Mouse (Mus musculus) liver, embryonic 15.5 days (tissue): ENCODE measurements around the gene Aqp3. TPM values are rescaled to one million over a fixed set of nuclear protein-coding genes. Genes with fewer than 3 reads are reported as not detected.
A peak's percentile ranks its signal among the peaks of the same experiment; 100 is the strongest.

Source experiments
- ATAC-seq: fragments of 200-750 bp; cut with Nextera tagmentation; 2 replicates; pipeline ENCODE4 v1.8.0; 2017; ENCODE audit warnings: moderate number of reproducible peaks, mild to moderate bottlenecking, moderate library complexity; ENCODE audit not compliant: insufficient read depth
- H3K27ac ChIP-seq: fragments of 300-500 bp; sonication (generic); replicated peaks from 2 replicates; pipeline ENCODE4 v1.5.1; 2015; ENCODE audit warnings: mild to moderate bottlenecking, inconsistent platforms
- H3K27me3 ChIP-seq: fragments of 300-500 bp; sonication (generic); 2 replicates; pipeline ENCODE4 v1.6.1; 2015; ENCODE audit warnings: mild to moderate bottlenecking, inconsistent platforms
- H3K36me3 ChIP-seq: fragments of 300-500 bp; sonication (generic); replicated peaks from 2 replicates; pipeline ENCODE4 v1.6.1; 2015; ENCODE audit warnings: moderate library complexity, mild to moderate bottlenecking, inconsistent platforms
- H3K4me1 ChIP-seq: fragments of 300-500 bp; sonication (generic); replicated peaks from 2 replicates; pipeline ENCODE4 v1.6.1; 2015; ENCODE audit warnings: inconsistent platforms
- H3K4me2 ChIP-seq: fragments of 300-500 bp; sonication (generic); 2 replicates; pipeline ENCODE4 v1.6.1; 2015; ENCODE audit warnings: moderate library complexity, mild to moderate bottlenecking, inconsistent platforms
- H3K4me3 ChIP-seq: fragments of 300-500 bp; sonication (generic); replicated peaks from 2 replicates; pipeline ENCODE4 v1.5.1; 2015; ENCODE audit warnings: mild to moderate bottlenecking, inconsistent platforms
- H3K9ac ChIP-seq: fragments of 300-500 bp; sonication (generic); 2 replicates; pipeline ENCODE4 v1.6.1; 2015; ENCODE audit warnings: moderate library complexity, mild to moderate bottlenecking, inconsistent platforms
- H3K9me3 ChIP-seq: fragments of 300-500 bp; sonication (generic); replicated peaks from 2 replicates; pipeline ENCODE4 v1.6.1; 2016; ENCODE audit warnings: inconsistent platforms
- WGBS: fragments of 180-500 bp; shearing (Covaris S2); methylation state at CpG from one replicate; pipeline ENCODE4 v1.1.7; 2015; ENCODE audit warnings: mixed read lengths; ENCODE audit not compliant: insufficient replicate concordance; 5-methylcytosine and 5-hydroxymethylcytosine counted together
- polyA plus RNA-seq: library from polyadenylated mRNA; unstranded; fragments of >200 nt; fragmentation: Nextera tagmentation; extraction: Ambion mirVana; gene quantifications from 2 replicates; pipeline ENCODE4 v1.2.1, GENCODE M21; 2015

The Aqp3 gene
- polyA plus RNA-seq, 1 experiment from 2014 or later = 12.8 TPM

GRCm38 (mm10) chr4:41100986-41101385 lies 3.0 kb upstream of the Aqp3 start:
- Histone ChIP-seq H3K4me2 (no peak overlapping the region), H3K27ac (no peak overlapping the region), H3K4me3 (no peak overlapping the region), H3K9ac (no peak overlapping the region), H3K36me3 (no peaks in the 10 kb centered on the region), H3K4me1 (peaks cover 29% of the 10 kb centered on the region), H3K9me3 (no peaks in the 10 kb centered on the region), H3K27me3 (peaks cover 60% of the 10 kb centered on the region)
- 33% methylated on average over 1 of the region's 1 CpGs for WGBS
- no peak for ATAC-seq

DNA sequence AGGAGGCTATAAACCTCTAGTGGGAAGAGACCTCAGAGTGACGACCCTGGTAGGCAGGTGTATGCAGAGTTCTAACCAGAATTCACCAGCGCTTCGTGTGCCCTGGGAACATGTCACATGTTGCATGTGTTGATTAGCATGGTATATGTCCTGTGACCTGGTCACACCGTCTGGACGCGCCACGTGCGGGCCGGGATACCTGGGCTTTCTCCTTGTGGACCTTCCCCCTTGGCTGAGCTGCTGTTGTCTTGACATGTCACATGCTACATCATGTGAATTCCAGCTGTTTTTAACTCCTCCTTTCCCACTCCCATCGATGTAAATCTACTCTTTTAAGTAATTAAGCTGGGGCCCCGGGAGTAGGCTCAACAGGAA lies 581 bp upstream of the Aqp3 start:
- H3K4me1 ChIP-seq = peaks cover 50% of the 10 kb centered on the region
- no peak for ATAC-seq
- peaks cover 60% of the 10 kb centered on the region for H3K27me3 ChIP-seq
- WGBS = 23% methylated on average over 11 of the region's 11 CpGs
- no peak overlapping the region for H3K9ac ChIP-seq
- no peak overlapping the region for H3K27ac ChIP-seq
- no peaks in the 10 kb centered on the region for H3K9me3 ChIP-seq
- H3K4me2 ChIP-seq = peak overlapping the region; percentile 84
- peaks cover 15% of the 10 kb centered on the region for H3K36me3 ChIP-seq
- peak overlapping the region; percentile 61 for H3K4me3 ChIP-seq

DNA sequence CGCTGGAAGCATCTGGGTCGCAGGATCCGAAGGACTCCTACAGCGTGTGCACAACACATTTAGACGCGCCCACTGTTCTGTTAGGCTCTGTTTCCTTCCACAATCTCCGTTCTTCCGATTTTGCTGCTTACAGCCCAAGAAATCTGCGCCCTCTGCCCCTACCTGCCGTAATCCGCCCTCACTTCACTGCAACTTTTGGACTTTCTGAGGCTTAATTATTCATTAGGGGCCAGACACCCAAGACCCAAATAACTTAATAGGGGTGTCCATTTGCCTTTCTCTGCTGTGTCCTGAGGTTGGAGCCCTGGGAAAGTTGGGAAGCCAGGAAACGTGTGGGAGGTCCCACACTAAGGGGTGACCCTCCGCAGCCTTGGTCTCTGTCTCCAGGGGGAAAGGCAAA lies 602 bp downstream of the Aqp3 start:
- Histone ChIP-seq H3K4me3 (peak overlapping the region; percentile 61), H3K27ac (peak overlapping the region; percentile 68; the same call in 1 of the 2 replicates), H3K9me3 (no peaks in the 10 kb centered on the region), H3K36me3 (peaks cover 21% of the 10 kb centered on the region), H3K4me2 (peak overlapping the region; percentile 84), H3K9ac (peak overlapping the region; percentile 54), H3K27me3 (peaks cover 55% of the 10 kb centered on the region), H3K4me1 (peaks cover 55% of the 10 kb centered on the region)
- ATAC-seq = no peak
- 35% methylated on average over 13 of the region's 13 CpGs for WGBS

DNA sequence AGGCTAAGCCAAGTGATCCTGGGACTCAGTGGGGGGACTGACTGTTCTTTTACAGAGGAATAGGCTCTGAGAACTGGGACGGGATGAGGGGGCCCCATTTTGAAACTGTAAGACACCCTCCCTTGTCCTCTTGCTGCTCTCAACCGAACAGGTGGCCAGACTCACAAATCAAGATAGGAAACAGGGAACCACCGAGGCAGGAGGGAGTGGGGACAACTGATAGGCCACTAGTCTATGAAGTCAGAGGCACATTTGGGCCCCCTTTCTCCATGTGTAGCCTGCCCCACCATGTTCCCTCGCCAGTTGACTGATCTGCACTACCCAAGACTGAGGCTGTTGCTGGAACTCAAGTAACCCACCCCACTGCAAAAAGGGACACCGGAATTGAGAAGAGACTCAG lies 1.2 kb downstream of the Aqp3 start:
- peak overlapping the region; percentile 61 for H3K4me3 ChIP-seq
- H3K27me3 ChIP-seq = peaks cover 49% of the 10 kb centered on the region
- peak overlapping the region; percentile 84 for H3K4me2 ChIP-seq
- peaks cover 59% of the 10 kb centered on the region for H3K4me1 ChIP-seq
- peak overlapping the region; percentile 68 for H3K27ac ChIP-seq
- H3K9ac ChIP-seq = peak overlapping the region; percentile 54
- H3K9me3 ChIP-seq = no peaks in the 10 kb centered on the region
- WGBS = 19% methylated on average over 5 of the region's 5 CpGs
- ATAC-seq = peak; percentile 76
- H3K36me3 ChIP-seq = peaks cover 21% of the 10 kb centered on the region

DNA sequence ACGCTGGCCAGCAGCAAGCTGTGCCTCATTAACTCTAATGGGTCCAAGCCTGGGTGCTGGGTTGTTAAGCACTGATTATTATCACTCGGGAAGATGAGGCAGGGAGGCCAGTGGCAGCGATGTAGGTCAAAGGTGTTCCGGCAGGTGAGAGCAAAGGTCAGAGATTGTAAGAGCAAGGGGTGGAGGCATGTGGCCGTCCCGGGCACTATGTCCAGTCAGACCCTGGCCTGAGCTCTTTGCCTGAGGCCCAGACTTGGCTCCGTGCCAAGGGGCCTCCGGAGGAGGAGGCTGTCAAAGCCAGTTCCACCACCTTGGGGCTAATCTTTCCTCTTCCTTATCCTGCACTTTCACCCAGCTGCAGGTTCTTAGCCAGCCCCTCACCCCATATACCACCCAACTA lies 1.8 kb downstream of the Aqp3 start:
- Histone ChIP-seq H3K27me3 (peaks cover 45% of the 10 kb centered on the region), H3K27ac (peak overlapping the region; percentile 68; the same call in 1 of the 2 replicates), H3K4me1 (peaks cover 62% of the 10 kb centered on the region), H3K4me2 (peak overlapping the region; percentile 84), H3K4me3 (peak overlapping the region; percentile 61), H3K9me3 (no peaks in the 10 kb centered on the region), H3K36me3 (peaks cover 21% of the 10 kb centered on the region), H3K9ac (peak overlapping the region; percentile 54; the same call in 1 of the 2 replicates)
- 53% methylated on average over 8 of the region's 8 CpGs for WGBS
- ATAC-seq = peak; percentile 20

- WGBS = 77% methylated on average over 9 of the region's 9 CpGs
- no peak for ATAC-seq
- no peak overlapping the region for H3K4me3 ChIP-seq
- H3K4me2 ChIP-seq = no peak overlapping the region
- no peak overlapping the region for H3K27ac ChIP-seq
- H3K9ac ChIP-seq = no peak overlapping the region
- no peaks in the 10 kb centered on the region for H3K9me3 ChIP-seq
- peaks cover 79% of the 10 kb centered on the region for H3K4me1 ChIP-seq
- peaks cover 29% of the 10 kb centered on the region for H3K27me3 ChIP-seq
- peaks cover 21% of the 10 kb centered on the region for H3K36me3 ChIP-seq
These were observed 3.6 kb downstream of the Aqp3 start for GRCm38 (mm10) chr4:41094361-41094760.

DNA sequence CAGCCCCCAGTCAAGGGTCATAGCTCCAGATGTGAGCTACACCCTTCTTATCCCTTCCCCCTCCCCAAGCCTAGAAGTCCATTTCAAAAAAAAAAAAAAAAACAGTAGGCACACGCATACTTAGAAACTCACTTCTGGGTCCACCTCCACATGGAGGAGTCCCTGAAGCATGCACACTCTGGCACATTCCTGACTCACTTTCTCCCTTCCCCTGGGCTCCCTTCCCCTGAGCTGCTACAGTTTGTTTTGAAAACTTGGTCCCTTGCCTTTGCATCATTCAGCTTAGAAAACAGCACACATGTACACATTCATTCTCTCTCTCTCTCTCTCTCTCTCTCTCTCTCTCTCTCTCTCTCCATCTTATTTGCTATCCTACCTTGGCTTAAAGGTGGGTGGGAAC lies 5.0 kb downstream of the Aqp3 start:
- H3K9ac ChIP-seq = no peak overlapping the region
- peaks cover 19% of the 10 kb centered on the region for H3K27me3 ChIP-seq
- 79% methylated on average over 1 of the region's 1 CpGs for WGBS
- peaks cover 21% of the 10 kb centered on the region for H3K36me3 ChIP-seq
- peaks cover 84% of the 10 kb centered on the region for H3K4me1 ChIP-seq
- H3K27ac ChIP-seq = no peak overlapping the region
- H3K4me2 ChIP-seq = no peak overlapping the region
- no peaks in the 10 kb centered on the region for H3K9me3 ChIP-seq
- no peak for ATAC-seq
- no peak overlapping the region for H3K4me3 ChIP-seq

DNA sequence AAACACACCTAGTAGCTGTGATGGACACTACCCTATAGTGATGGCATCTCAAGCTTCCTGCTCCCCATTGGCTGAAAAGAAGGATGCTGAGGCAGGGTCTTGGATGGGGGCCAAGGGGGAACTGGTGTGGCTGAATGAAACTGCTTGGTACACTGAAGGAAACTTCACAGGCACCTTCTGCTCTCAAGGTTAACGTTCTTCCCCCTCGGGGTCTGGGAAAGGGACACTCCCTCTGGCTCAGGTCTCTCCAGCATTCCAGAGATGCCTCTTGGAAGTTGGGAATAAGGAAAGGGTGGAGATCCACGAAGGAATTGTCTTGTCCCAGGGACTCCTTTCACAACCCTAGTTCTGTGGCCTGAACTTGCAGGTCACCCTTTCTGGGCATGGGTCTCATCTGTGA lies 6.6 kb downstream of the Aqp3 start:
- no peaks in the 10 kb centered on the region for H3K9me3 ChIP-seq
- 0 out of 2 replicates have a peak, but pooled peaks cover 4% of the 10 kb centered on the region for H3K27me3 ChIP-seq
- no peak for ATAC-seq
- 47% methylated on average over 3 of the region's 3 CpGs for WGBS
- H3K9ac ChIP-seq = no peak overlapping the region
- peaks cover 21% of the 10 kb centered on the region for H3K36me3 ChIP-seq
- no peak overlapping the region for H3K4me2 ChIP-seq
- peaks cover 84% of the 10 kb centered on the region for H3K4me1 ChIP-seq
- H3K4me3 ChIP-seq = no peak overlapping the region
- H3K27ac ChIP-seq = no peak overlapping the region

DNA sequence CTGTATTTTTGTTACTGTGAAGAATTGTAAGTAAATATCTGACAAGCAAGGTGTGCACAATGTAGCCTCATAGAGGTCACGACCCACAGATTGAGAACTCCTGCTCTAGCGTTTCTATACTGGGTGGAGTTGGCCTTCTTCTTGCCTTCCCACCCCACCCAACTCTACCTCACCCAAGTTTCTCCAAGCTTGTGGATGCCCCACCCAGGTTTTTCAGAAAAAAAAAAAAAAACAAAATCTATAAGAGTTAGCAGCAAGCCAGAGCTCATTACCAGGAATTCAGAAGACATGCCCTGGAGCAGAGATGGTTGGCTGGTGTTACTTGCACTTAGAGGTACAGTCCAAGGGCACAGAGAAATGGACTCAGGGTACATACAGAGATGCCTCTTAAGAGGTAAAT lies 8.3 kb downstream of the Aqp3 start:
- Histone ChIP-seq H3K27me3 (0 out of 2 replicates have a peak, but pooled peaks cover 4% of the 10 kb centered on the region), H3K27ac (peak overlapping the region; percentile 96), H3K9me3 (no peaks in the 10 kb centered on the region), H3K4me2 (peak overlapping the region; percentile 45), H3K36me3 (peaks cover 17% of the 10 kb centered on the region), H3K4me1 (peaks cover 84% of the 10 kb centered on the region), H3K9ac (peak overlapping the region; percentile 43; the same call in 1 of the 2 replicates), H3K4me3 (0 out of 2 replicates have a peak overlapping the region, but pooled peaks have one; percentile 1)
- ATAC-seq = no peak
- WGBS = 27% methylated on average over 2 of the region's 2 CpGs

DNA sequence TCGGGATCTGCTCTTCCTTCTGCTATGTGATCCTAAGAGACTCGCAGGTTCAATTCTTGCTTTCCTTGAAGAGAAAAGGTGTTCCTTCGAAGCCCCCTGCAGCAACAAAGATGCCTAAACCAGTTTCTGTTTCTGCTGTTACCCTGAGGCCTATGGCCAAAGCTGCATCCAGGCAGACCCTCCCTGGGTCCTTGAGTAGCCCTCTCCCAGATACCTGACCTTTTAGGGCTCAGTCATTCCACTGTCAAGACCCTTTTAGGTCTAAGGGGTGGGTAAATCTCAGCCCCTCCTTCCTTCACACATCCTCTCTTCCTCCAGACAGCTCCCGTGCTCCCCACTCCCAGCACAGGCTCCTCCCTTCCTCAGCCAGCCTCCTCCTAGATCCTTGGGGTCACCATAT lies 8.8 kb downstream of the Aqp3 start:
- Histone ChIP-seq H3K9ac (no peak overlapping the region), H3K4me2 (peak overlapping the region; percentile 45), H3K27me3 (0 out of 2 replicates have a peak, but pooled peaks cover 4% of the 10 kb centered on the region), H3K27ac (peak overlapping the region; percentile 96), H3K4me3 (no peak overlapping the region), H3K36me3 (peaks cover 12% of the 10 kb centered on the region; the same call in 1 of the 2 replicates), H3K9me3 (no peaks in the 10 kb centered on the region), H3K4me1 (peaks cover 81% of the 10 kb centered on the region)
- 63% methylated on average over 4 of the region's 4 CpGs for WGBS
- no peak for ATAC-seq

DNA sequence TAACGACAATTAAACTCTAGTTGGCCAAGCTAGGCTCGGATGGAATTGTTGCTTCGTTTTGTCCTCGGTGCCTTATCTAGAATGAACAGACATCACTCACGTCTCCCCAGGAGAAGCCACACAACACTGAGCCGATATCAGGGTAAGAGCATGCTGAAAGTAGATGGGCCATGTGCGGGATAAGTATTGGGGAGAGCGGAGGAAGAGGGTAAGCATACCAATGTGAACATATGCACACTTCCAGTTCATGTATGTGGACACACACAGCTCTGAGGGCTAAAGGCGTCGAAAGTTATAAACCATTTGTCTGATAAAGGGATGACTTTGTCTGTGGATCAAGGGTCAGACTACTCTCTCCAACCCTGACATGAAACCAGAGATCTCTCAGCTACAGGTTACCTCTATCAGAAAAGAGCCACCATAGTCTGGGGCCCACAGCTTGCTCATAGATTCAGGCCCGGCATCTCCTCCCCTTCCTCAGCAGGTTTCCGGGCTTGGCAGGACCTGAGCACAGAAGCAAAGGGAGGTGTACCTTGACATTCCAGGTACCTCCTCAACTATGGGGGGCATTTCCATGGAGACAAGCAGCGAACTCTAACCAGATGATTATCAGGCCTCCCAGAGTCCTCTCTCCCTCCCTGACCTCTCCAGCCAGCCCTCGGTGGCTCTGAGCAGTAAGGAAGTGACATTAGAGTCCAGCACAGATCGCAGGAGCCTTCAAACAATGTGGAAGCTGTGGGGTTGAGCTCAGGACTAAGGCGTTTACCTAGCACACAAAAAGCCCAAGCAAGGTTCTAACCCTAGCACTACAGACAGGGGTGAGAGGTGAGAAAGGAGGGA lies 10.3 kb downstream of the Aqp3 start:
- WGBS = 23% methylated on average over 16 of the region's 16 CpGs
- Histone ChIP-seq H3K9me3 (no peaks in the 10 kb centered on the region), H3K4me2 (peak overlapping the region; percentile 71), H3K4me3 (peak overlapping the region; percentile 34), H3K27me3 (0 out of 2 replicates have a peak, but pooled peaks cover 4% of the 10 kb centered on the region), H3K9ac (peak overlapping the region; percentile 39; the same call in 1 of the 2 replicates), H3K4me1 (peaks cover 87% of the 10 kb centered on the region), H3K36me3 (no peaks in the 10 kb centered on the region), H3K27ac (peak overlapping the region; percentile 96)
- peak; percentile 96 for ATAC-seq
